Mouse (Mus musculus): ENCODE data around the gene Flot2. TPM values are rescaled to one million over a fixed set of nuclear protein-coding genes. Genes with fewer than 3 reads are reported as not detected.

Flot2 gene
- polyA plus RNA-seq, 1 experiment from 2014 or later: 52.0 TPM

DNA sequence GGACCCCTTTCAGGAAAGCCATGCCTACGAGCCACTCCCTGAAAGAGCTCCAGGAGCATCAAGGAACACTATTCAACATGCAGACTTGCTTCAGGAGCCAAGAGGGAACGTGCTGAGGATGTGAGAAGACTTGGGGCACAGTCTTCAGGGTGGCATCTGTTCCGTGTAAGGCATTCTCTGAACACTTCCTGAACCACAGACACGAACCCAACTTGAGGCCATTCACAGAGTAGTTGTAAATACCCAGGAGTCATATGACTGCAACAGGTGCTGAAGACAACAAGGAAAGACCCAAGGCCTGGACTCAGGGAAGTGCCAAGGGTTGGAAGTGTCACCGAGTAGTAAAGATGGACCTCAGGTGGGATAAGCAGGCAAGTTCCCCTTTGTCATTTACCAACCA, 29.8 kb downstream of the Flot2 start:
- Histone ChIP-seq H3K4me2 (replicated peaks) (no peak overlapping the region), H3K9ac (no peak overlapping the region), H3K27me3 (no peaks in the 10 kb centered on the region), H3K4me1 (no peaks in the 10 kb centered on the region), H3K36me3 (peaks cover 8% of the 10 kb centered on the region), H3K9me3 (no peaks in the 10 kb centered on the region), H3K4me3 (no peak overlapping the region), H3K27ac (no peak overlapping the region)
- 72% methylated on average over 5 of the region's 5 CpGs for WGBS
- no peak for ATAC-seq (ENCODE audit: low FRiP score, low read depth)

DNA sequence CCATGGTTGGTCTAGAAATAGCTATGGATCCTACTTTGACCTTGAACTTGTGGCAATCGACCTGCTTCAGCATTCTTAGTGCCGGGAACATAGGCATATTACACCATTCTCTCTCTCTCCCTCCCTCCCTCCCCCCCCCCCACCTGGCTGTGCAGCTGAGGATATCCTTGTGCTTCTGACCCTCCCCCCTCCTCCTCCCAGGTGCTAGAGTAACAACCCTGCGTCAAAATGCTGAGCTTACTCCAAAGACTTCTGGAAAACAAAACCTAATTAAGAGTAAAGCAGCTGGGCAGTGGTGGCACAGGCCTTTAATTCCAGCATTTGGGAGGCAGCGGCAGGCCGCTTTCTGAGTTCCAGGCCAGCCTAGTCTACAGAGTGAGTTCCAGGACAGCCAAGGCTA, 31.4 kb downstream of the Flot2 start:
- no peak for ATAC-seq (ENCODE audit: low FRiP score, low read depth)
- no peak overlapping the region for H3K9ac ChIP-seq
- H3K4me3 ChIP-seq: no peak overlapping the region
- no peaks in the 10 kb centered on the region for H3K9me3 ChIP-seq
- 66% methylated on average over 5 of the region's 5 CpGs for WGBS
- H3K27ac ChIP-seq: no peak overlapping the region
- H3K4me1 ChIP-seq: no peaks in the 10 kb centered on the region
- H3K36me3 ChIP-seq: peaks cover 23% of the 10 kb centered on the region
- no peak overlapping the region for H3K4me2 ChIP-seq (replicated peaks)
- H3K27me3 ChIP-seq: no peaks in the 10 kb centered on the region

DNA sequence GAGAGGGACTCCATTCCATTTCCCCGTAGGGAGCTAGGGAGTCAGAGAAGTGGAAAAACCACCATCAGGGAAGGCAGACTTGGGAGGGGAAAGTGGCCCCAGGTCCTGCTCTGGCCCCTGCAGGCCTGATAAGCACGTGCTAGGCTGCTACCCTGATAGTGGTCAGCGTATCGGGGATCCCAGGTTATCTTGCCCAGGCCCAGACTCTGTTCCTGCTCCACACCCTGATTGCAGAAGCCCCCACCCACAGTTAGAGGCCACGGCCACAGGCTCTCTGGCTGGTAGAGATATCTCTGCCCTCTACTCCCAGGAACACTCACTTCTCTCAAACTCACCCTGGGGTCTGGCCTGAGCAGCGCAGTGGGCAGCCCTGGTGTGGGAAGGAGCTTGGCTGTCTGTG, 31.9 kb downstream of the Flot2 start:
- H3K9me3 ChIP-seq: no peaks in the 10 kb centered on the region
- H3K36me3 ChIP-seq: peaks cover 28% of the 10 kb centered on the region
- H3K4me2 ChIP-seq (replicated peaks): no peak overlapping the region
- no peak overlapping the region for H3K9ac ChIP-seq
- no peaks in the 10 kb centered on the region for H3K27me3 ChIP-seq
- no peak overlapping the region for H3K4me3 ChIP-seq
- WGBS: 81% methylated on average over 6 of the region's 6 CpGs
- H3K27ac ChIP-seq: no peak overlapping the region
- no peaks in the 10 kb centered on the region for H3K4me1 ChIP-seq
- no peak for ATAC-seq (ENCODE audit: low FRiP score, low read depth)

DNA sequence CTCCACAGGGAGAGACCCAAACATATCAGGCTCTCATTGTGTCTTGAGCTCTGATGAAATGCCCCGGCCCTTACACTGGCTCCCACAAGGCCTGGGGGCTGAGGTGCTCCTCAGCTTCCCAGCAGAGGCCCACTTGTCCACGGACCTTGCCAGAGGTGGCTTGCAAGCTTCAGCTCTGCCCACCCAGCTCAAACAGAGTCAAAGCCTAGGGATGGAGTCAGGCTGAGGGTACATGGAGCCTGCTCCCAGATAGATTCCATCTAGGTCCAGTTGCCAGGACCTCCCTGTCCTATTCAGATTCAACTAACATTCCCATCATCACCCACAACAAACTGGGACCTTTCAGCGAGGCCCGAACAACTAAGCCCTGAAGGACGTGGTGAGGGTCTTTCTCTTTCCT, 34.2 kb downstream of the Flot2 start:
- Histone ChIP-seq H3K27me3 (no peaks in the 10 kb centered on the region), H3K4me1 (no peaks in the 10 kb centered on the region), H3K27ac (no peak overlapping the region), H3K9ac (no peak overlapping the region), H3K4me2 (replicated peaks) (no peak overlapping the region), H3K36me3 (peaks cover 51% of the 10 kb centered on the region), H3K4me3 (no peak overlapping the region), H3K9me3 (no peaks in the 10 kb centered on the region)
- no peak for ATAC-seq (ENCODE audit: low FRiP score, low read depth)
- 83% methylated on average over 5 of the region's 5 CpGs for WGBS

DNA sequence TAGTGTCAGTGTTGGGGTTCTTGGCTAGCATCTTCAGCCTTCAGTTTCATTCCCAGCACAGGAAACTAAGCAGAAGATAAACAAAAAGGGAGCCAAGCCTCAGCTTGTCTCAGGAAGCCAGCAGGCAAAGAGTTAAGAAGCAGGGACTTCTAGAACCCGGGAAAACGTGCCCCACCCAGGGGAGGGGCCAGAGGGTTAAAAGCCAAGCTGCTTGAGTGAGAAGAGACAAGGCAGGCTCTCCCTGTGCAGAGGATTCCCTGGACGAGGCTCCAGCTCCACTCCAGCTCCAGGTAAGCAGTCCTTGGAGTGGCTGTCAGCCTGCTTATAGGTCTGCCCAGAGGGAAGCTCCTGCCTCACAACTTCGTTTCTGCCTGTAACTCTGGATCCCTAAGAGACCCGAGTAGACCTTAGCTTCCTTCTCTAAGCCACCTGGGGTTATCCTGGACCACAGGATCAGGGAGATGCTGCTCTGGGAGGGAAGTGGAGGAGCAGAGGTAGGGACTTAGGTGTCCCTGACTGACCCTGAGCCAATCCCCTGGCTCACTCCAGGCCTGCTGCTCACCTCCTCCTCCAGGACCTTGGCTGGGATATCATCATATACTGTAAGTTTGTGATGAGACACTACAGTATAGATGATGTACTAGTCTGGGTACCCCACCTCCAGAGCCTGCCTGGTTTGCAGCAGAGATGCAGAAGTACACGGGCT, 34.8 kb downstream of the Flot2 start:
- H3K27me3 ChIP-seq: no peaks in the 10 kb centered on the region
- no peaks in the 10 kb centered on the region for H3K4me1 ChIP-seq
- no peak overlapping the region for H3K27ac ChIP-seq
- no peak overlapping the region for H3K4me2 ChIP-seq (replicated peaks)
- H3K9me3 ChIP-seq: no peaks in the 10 kb centered on the region
- ATAC-seq (ENCODE audit: low FRiP score, low read depth): no peak
- no peak overlapping the region for H3K4me3 ChIP-seq
- H3K36me3 ChIP-seq: peaks cover 56% of the 10 kb centered on the region
- WGBS: 30% methylated on average over 6 of the region's 6 CpGs
- no peak overlapping the region for H3K9ac ChIP-seq

DNA sequence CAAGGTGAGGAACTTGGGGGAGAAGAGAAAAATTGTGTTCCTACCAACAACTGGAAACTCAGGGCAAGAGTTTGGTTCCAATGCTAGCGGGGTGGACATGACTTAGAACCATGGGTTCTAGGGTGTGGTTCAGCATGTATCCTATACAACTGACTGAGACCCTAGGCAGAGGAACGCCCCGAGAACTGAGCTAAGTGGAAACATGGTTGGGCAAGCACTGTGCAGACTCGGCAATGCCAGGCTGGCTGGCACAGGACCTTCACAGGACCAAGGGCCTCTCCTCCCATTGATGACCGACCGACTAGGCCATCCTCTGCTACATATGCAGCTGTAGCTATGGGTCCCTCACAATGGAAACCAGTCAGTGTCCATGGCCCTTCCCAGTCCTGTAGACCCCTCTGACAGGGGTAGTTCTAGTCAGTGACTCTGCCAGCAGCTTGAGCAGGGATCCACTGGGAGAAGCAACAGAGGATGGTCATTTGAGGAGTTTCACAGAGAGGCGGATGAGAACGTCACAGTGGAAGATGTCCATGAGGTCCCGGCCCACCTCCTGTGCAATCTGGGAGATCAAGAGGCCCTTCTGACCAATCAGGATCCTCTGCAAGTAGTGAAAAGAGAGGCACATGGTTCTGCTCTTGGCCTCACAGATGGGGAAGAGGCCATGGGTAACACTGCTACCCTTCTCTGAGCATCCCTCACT, 36.0 kb downstream of the Flot2 start:
- Histone ChIP-seq H3K27me3 (no peaks in the 10 kb centered on the region), H3K4me1 (peaks cover under 1% of the 10 kb centered on the region; the same call in 1 of the 2 replicates), H3K4me2 (replicated peaks) (no peak overlapping the region), H3K4me3 (no peak overlapping the region), H3K27ac (no peak overlapping the region), H3K36me3 (peaks cover 64% of the 10 kb centered on the region), H3K9me3 (no peaks in the 10 kb centered on the region), H3K9ac (no peak overlapping the region)
- no peak for ATAC-seq (ENCODE audit: low FRiP score, low read depth)
- 89% methylated on average over 9 of the region's 9 CpGs for WGBS

DNA sequence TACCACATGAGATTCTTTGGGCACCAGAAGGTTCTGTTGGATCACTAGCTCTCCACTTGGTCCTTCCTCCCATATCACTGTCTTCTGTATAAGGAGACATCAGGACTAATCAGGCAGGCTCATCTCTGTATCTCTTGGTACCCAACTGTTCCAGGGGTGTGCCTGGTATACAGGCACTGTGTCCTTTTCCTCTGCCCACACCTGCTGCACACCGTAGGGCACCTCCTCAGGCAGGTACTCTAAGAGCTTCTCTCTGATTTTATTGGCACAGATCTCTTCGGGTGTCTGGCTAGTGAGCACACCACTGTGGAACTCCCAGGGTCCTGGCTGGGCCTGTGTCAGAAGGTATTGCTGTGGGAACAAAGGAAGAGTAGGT, 36.5 kb downstream of the Flot2 start:
- Histone ChIP-seq H3K4me2 (replicated peaks) (no peak overlapping the region), H3K27ac (no peak overlapping the region), H3K36me3 (peaks cover 64% of the 10 kb centered on the region), H3K9me3 (no peaks in the 10 kb centered on the region), H3K4me3 (no peak overlapping the region), H3K9ac (no peak overlapping the region), H3K4me1 (peaks cover 6% of the 10 kb centered on the region), H3K27me3 (no peaks in the 10 kb centered on the region)
- 87% methylated on average over 2 of the region's 2 CpGs for WGBS
- no peak for ATAC-seq (ENCODE audit: low FRiP score, low read depth)

DNA sequence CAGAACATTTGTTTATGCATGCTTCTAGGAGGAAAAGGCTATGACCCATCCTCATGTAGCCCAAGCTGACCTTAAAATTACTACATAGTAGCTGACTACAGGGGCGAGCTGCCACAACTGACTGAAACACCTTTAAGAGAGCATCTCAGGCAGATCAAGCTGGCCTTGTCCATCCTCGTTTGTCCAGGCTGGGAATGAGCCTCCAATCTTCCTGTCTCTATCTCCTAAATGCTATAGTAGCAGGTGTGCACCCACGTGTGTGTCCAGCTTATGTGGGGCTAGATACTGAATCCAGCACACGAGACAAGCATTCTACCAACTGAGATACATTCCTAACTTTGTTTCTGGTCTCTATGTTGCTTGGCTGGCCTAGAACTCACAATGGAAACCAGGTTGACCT, 36.9 kb downstream of the Flot2 start:
- Histone ChIP-seq H3K9me3 (no peaks in the 10 kb centered on the region), H3K27ac (no peak overlapping the region), H3K4me2 (replicated peaks) (no peak overlapping the region), H3K4me1 (peaks cover 10% of the 10 kb centered on the region), H3K27me3 (no peaks in the 10 kb centered on the region), H3K4me3 (no peak overlapping the region), H3K36me3 (peaks cover 64% of the 10 kb centered on the region), H3K9ac (no peak overlapping the region)
- ATAC-seq (ENCODE audit: low FRiP score, low read depth): no peak
- 85% methylated on average over 4 of the region's 4 CpGs for WGBS

DNA sequence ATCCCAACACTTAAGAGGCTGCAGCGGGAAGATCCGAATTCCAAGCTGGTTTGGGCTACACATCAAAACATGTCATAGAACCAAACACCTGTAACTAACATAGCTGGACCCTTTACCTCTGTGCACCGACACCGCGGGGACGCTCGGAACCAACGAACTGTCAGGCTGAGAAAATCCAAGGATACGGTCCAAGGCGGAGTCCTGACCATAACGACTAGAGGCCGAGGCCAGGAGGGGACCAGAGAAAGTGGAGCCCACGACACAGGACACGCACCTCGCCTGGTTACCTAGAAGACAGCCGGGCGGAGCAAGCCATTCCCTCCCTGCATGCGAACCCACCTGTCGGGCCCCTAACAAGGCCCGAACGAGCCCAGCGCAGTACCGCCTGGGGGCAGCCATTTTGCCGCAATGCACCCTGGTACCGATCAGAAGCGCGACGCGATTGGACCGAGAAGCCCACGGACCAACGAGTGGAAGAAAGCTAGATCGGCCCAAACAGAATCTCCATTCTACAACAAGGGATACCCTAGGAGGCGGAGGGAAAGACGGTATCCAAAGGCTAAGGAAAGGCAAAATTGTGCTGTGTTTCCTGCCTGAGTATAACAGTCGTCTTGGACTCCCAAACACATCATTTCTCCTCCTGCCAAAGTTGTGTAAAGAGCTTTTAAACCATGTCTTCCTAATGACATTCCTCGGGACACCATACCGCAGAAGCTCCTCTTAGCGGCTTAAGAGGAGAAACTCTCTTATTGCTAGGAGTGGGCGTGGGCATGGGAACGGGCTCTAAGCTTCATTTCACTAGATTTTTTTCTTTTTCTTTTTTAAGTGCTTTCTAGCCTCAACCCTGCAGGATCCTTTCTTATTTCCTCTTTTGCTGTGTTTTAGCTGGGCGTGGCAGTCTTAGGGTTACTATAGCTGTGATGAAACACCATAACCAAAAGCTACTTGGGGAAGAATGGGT, 42.5 kb downstream of the Flot2 start, which contains the start of gene Eral1:
Gene Eral1, minus strand, starts transcription at position 423 of the 961 bp plus-strand sequence.
- peak within 1 kb of the TSS; percentile 80 for H3K4me2 ChIP-seq (replicated peaks)

DNA sequence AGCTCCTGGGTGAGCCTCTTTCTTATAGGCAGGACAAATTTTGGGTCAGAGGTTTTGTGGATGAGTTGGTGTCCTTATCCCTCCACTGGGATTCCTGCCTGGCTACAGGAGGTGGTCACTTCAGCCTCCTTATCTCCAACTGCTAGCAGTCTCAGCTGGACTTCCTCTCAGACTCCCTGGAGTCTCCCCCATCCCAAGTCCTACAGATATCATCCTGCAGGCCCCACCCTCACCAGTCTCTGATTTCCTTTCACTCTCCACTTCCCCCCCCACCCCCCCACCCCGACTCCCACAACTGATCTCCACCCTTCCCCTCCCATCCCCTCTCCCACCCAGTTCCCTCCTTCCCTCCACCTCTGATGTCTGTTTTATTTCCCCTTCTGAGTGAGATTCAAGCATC, 45.9 kb downstream of the Flot2 start:
- H3K9me3 ChIP-seq: no peaks in the 10 kb centered on the region
- no peak for ATAC-seq (ENCODE audit: low FRiP score, low read depth)
- no peak overlapping the region for H3K4me3 ChIP-seq
- no peak overlapping the region for H3K9ac ChIP-seq
- no peaks in the 10 kb centered on the region for H3K36me3 ChIP-seq
- no peaks in the 10 kb centered on the region for H3K27me3 ChIP-seq
- no peak overlapping the region for H3K27ac ChIP-seq
- H3K4me2 ChIP-seq (replicated peaks): no peak overlapping the region
- H3K4me1 ChIP-seq: peaks cover 14% of the 10 kb centered on the region
- 45% methylated on average over 1 of the region's 1 CpGs for WGBS

More for the DNA sequence above, 42.5 kb downstream of the Flot2 start, which contains the start of gene Eral1:
- H3K27me3 ChIP-seq: no peaks in the 10 kb centered on the region
- no peak within 1 kb of the TSS; the same call in 1 of the 2 replicates for H3K27ac ChIP-seq
- peaks cover 30% of the 10 kb centered on the region for H3K36me3 ChIP-seq
- peak within 1 kb of the TSS; percentile 80 for H3K9ac ChIP-seq
- peak within 1 kb of the TSS; percentile 76 for H3K4me3 ChIP-seq
- H3K4me1 ChIP-seq: peaks cover 14% of the 10 kb centered on the region
- 1% methylated on average over 42 of the region's 42 CpGs for WGBS
- ATAC-seq (ENCODE audit: low FRiP score, low read depth): peak; percentile 95
- no peaks in the 10 kb centered on the region for H3K9me3 ChIP-seq

DNA sequence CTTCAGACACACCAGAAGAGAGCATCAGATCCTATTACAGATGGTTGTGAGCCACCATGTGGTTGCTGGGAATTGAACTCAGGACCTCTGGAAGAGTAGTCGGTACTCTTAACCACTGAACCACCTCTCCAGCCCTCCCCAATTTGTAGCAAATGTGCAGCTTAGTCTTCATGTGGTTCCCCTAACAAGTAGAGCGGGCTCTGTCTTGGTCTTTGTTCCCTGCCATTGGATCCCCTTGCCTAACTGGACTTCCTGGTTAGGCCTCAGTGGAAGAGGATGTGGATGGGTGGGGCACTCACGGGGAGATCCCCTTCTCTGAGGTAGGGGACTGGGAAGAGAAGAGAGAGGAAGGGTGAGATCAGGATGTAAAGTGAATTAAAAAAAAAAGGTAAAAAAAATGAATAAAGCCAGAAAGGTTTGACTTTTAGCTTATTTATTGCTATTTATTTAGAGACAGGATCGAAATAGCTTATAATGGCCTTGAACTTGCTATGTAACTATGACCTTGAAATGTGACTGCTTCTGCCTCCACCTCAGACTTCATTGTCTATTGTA, 49.3 kb downstream of the Flot2 start:
- no peak for ATAC-seq (ENCODE audit: low FRiP score, low read depth)
- no peaks in the 10 kb centered on the region for H3K36me3 ChIP-seq
- 83% methylated on average over 4 of the region's 4 CpGs for WGBS

More for the DNA sequence above, 49.3 kb downstream of the Flot2 start:
- H3K9me3 ChIP-seq: no peaks in the 10 kb centered on the region
- H3K9ac ChIP-seq: no peak overlapping the region
- no peak overlapping the region for H3K27ac ChIP-seq
- no peak overlapping the region for H3K4me3 ChIP-seq
- H3K4me1 ChIP-seq: no peaks in the 10 kb centered on the region
- H3K4me2 ChIP-seq (replicated peaks): no peak overlapping the region
- no peaks in the 10 kb centered on the region for H3K27me3 ChIP-seq

Measured in limb, embryonic 13.5 days (tissue).